Mouse (Mus musculus) ES-E14 (cell line): ENCODE measurements around the gene Zbtb46.

Experiments
- HCFC1 ChIP-seq: IDR thresholded peaks from 2 replicates; pipeline ENCODE4 v1.6.1; 2012; ENCODE audit warnings: low read length, inconsistent platforms, borderline replicate concordance; ENCODE audit not compliant: insufficient read depth
- MAFK ChIP-seq: IDR thresholded peaks from 2 replicates; pipeline ENCODE4 v1.6.1; 2014; ENCODE audit warnings: mild to moderate bottlenecking, low read depth, low read length, inconsistent platforms; ENCODE audit not compliant: insufficient read depth
- ZC3H11A ChIP-seq: IDR thresholded peaks from 2 replicates; pipeline ENCODE4 v1.6.1; 2012; ENCODE audit warnings: low read depth, mild to moderate bottlenecking, inconsistent platforms, low read length, borderline replicate concordance
- ZNF384 ChIP-seq: IDR thresholded peaks from 2 replicates; pipeline ENCODE4 v1.6.1; 2012; ENCODE audit warnings: low read depth, low read length, inconsistent platforms

GRCm38 (mm10) chr2:181365655-181366075 is 93.6 kb downstream of the Zbtb46 start:
- TF ChIP-seq HCFC1, result no peak
- no peak for TF ChIP-seq ZNF384
- TF ChIP-seq MAFK, result no peak
- no peak for TF ChIP-seq ZC3H11A
